Mouse (Mus musculus) intestine, embryonic 14.5 days (tissue): ENCODE results near the gene Actn4. TPM values are rescaled to one million over a fixed set of nuclear protein-coding genes. Genes with fewer than 3 reads are reported as not detected.

Experiments used
- ATAC-seq: fragments of 200-750 bp; cut with Nextera tagmentation; replicated peaks from 2 replicates; pipeline ENCODE4 v1.8.0; 2017; ENCODE audit warnings: low read depth, moderate number of reproducible peaks, moderate TSS enrichment, moderate library complexity; ENCODE audit not compliant: low FRiP score, low TSS enrichment
- DNase-seq: peaks from one replicate; pipeline ENCODE4 v3.0.0-alpha.2; 2018; ENCODE audit warnings: low spot score
- H3K27ac ChIP-seq: fragments of 300-500 bp; sonication (generic); 2 replicates; pipeline ENCODE4 v1.5.1; 2014; ENCODE audit warnings: low read depth, mild to moderate bottlenecking, control low read depth
- H3K27me3 ChIP-seq: fragments of 300-500 bp; sonication (generic); replicated peaks from 2 replicates; pipeline ENCODE4 v1.6.1; 2014; ENCODE audit warnings: low read length, control low read depth; ENCODE audit not compliant: control insufficient read depth, insufficient read depth
- H3K36me3 ChIP-seq: fragments of 300-500 bp; sonication (generic); 2 replicates; pipeline ENCODE4 v1.6.1; 2014; ENCODE audit warnings: low read length, control low read depth; ENCODE audit not compliant: control insufficient read depth, insufficient read depth
- H3K4me1 ChIP-seq: fragments of 300-500 bp; sonication (generic); replicated peaks from 2 replicates; pipeline ENCODE4 v1.6.1; 2014; ENCODE audit warnings: low read length, control low read depth, mixed read lengths; ENCODE audit not compliant: control insufficient read depth, insufficient read depth
- H3K4me2 ChIP-seq: fragments of 300-500 bp; sonication (generic); 2 replicates; pipeline ENCODE4 v1.6.1; 2014; ENCODE audit warnings: low read length
- H3K4me3 ChIP-seq: fragments of 300-500 bp; sonication (generic); 2 replicates; pipeline ENCODE4 v1.5.1; 2014; ENCODE audit warnings: low read depth, low read length, control low read depth, mixed read lengths
- H3K9ac ChIP-seq: fragments of 300-500 bp; sonication (generic); 2 replicates; pipeline ENCODE4 v1.6.1; 2014; ENCODE audit warnings: mild to moderate bottlenecking, low read length
- H3K9me3 ChIP-seq: fragments of 300-500 bp; sonication (generic); 2 replicates; pipeline ENCODE4 v1.6.1; 2016; ENCODE audit warnings: low read length, control low read depth; ENCODE audit not compliant: control insufficient read depth
- WGBS: fragments of 180-500 bp; shearing (Covaris S2); extraction: QIAGEN DNeasy Blood & Tissue Kit; methylation state at CpG from one replicate; pipeline ENCODE4 v1.1.7; 2014; 5-methylcytosine and 5-hydroxymethylcytosine counted together
- polyA plus RNA-seq: library from polyadenylated mRNA; unstranded; fragments of >200 nt; fragmentation: Nextera tagmentation; extraction: Ambion mirVana; gene quantifications from 2 replicates; pipeline ENCODE4 v1.2.1, GENCODE M21; 2014

Actn4 gene
- polyA plus RNA-seq, 1 experiment from 2014 or later, result 300 TPM

DNA sequence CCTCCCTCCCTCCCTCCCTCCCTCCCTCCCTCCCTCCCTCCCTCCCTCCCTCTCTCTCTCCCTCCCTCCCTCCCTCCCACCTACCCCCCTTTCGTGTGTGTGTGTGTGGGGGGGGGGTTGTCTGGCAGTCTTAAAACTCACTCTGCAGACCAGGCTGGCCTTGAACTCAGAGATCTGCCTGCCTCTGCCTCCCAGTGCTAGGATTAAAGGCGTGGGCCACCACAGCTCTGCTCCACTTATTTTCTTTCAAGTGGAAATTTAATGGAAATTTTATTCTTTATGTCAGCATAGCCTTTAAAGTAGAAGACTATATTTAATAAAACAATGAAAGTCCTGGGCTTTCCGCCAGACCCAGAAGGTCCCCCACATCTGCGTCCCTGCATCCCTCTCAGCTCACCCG, 4.0 kb upstream of the Actn4 start:
- no peaks in the 10 kb centered on the region for H3K9me3 ChIP-seq
- 76% methylated on average over 4 of the region's 5 CpGs for WGBS
- no peak overlapping the region for H3K4me3 ChIP-seq
- H3K9ac ChIP-seq, result no peak overlapping the region
- no peaks in the 10 kb centered on the region for H3K4me1 ChIP-seq
- H3K36me3 ChIP-seq, result peaks cover 11% of the 10 kb centered on the region
- no peak overlapping the region for H3K4me2 ChIP-seq
- no peak for ATAC-seq
- DNase-seq, result no peak
- no peak overlapping the region for H3K27ac ChIP-seq
- H3K27me3 ChIP-seq, result no peaks in the 10 kb centered on the region

DNA sequence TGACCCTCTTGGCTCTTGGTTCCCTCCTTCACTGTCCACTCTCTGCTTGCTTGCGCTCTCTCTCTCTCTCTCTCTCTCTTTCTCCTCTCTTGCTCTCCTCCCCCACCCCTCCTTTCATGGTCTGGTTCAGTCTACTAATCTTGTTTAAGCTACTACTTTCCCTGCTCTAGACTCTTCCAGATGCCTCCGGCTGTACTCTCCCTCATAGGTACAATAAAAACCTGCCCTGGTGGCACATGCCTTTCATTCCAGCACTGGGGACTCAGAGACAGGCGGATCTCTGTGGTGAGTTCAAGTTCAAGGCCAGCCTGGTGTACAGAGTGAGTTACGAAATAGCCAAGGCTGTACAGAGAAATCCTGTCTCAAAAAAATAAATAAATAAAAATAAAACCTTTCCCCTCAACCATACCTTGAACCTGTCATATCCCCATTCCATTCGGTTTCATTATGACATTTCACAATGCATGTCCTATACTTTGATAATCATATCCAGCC, 3.3 kb upstream of the Actn4 start:
- Histone ChIP-seq H3K27ac (no peak overlapping the region), H3K9ac (no peak overlapping the region), H3K27me3 (no peaks in the 10 kb centered on the region), H3K36me3 (peaks cover 6% of the 10 kb centered on the region; the same call in 1 of the 2 replicates), H3K4me3 (no peak overlapping the region), H3K4me1 (0 out of 2 replicates have a peak, but pooled peaks cover under 1% of the 10 kb centered on the region), H3K4me2 (no peak overlapping the region), H3K9me3 (no peaks in the 10 kb centered on the region)
- DNase-seq, result no peak
- 69% methylated on average over 5 of the region's 5 CpGs for WGBS
- ATAC-seq, result no peak

DNA sequence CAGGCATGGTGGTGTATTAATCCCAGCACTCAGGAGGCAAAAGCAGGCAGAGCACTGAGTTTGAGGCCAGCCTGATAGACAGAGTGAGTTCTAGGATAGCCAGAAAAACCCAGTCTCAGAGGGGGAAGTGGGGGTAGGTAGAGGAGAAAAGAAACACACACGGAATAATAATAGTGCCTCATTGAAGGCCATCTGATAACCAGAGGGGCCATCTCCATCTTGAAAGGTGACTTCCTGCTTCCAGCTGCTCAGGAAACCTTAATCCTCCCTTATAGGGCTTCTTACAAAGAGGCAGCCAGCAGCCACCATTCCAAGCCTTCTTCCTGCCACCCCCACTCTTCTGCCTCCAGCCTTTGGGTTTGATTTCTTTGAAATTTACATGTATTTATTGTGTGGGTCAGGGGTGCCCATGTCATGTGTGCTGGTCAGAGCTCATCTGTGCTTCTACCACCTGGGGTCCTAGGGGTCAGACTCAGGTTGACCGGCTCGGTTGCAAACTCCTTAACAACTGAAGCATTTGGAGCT, 1.3 kb upstream of the Actn4 start:
- H3K27ac ChIP-seq, result no peak overlapping the region
- no peaks in the 10 kb centered on the region for H3K36me3 ChIP-seq
- peaks cover 19% of the 10 kb centered on the region for H3K4me1 ChIP-seq
- H3K9ac ChIP-seq, result no peak overlapping the region
- H3K27me3 ChIP-seq, result no peaks in the 10 kb centered on the region
- no peaks in the 10 kb centered on the region for H3K9me3 ChIP-seq
- 83% methylated on average over 3 of the region's 3 CpGs for WGBS
- no peak overlapping the region for H3K4me3 ChIP-seq
- DNase-seq, result no peak
- ATAC-seq, result no peak
- H3K4me2 ChIP-seq, result no peak overlapping the region

DNA sequence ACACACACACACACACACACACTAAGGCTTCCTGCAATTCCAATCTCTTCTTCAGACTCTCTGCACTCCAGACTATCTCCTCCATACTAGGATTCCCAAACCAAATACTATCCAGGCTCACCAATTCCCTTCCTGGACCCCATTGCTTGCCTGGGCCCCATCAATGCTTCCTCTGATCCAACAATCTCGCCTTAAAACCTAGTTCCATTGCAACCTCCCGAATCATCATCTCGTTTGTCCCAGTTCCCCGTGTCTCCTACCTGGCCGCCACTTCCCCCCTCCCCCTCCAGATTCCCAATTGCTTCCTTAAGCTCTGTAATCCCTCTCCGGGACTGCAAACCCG, 585 bp downstream of the Actn4 start:
- Histone ChIP-seq H3K4me1 (peaks cover 37% of the 10 kb centered on the region), H3K4me2 (peak overlapping the region; percentile 95), H3K27me3 (no peaks in the 10 kb centered on the region), H3K9ac (peak overlapping the region; percentile 95), H3K27ac (peak overlapping the region; percentile 86), H3K9me3 (no peaks in the 10 kb centered on the region), H3K36me3 (0 out of 2 replicates have a peak, but pooled peaks cover 2% of the 10 kb centered on the region), H3K4me3 (peak overlapping the region; percentile 97)
- 0% methylated on average over 7 of the region's 7 CpGs for WGBS
- peak; percentile 63 for DNase-seq
- no peak for ATAC-seq

DNA sequence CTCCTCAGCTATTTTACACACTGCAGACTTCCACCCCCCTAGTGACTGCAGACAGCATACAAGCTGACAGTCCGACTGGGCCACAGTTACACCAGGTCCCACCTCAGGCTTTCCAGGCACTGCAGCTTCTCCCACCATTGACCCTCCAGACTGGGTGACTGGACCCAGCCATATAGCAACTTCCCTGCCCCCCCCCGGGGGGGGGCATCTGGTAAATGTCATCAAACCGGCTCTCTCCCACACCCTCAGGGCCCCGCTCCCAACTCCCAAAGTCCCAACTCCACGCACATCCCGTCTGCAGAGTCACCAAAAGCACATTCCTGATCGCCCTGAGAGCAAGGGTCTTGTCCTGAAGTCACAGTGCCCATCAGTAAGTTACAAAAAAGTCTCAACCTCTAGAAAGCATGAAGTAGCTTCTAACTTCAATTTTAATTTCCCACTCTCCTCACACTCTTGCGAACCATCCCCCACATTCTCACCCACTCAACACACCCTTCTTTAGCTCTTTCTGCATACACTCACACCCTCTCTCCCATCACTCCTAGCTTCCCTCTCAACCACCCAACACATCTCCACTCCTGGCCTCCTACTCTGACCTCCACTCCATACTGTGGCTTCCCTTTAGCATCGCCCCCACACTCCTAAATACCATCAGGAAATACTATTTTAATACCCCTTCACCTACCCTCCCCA, 1.6 kb downstream of the Actn4 start:
- Histone ChIP-seq H3K9ac (peak overlapping the region; percentile 95), H3K9me3 (no peaks in the 10 kb centered on the region), H3K27ac (peak overlapping the region; percentile 72), H3K36me3 (0 out of 2 replicates have a peak, but pooled peaks cover 4% of the 10 kb centered on the region), H3K27me3 (no peaks in the 10 kb centered on the region), H3K4me2 (peak overlapping the region; percentile 95), H3K4me1 (peaks cover 47% of the 10 kb centered on the region), H3K4me3 (peak overlapping the region; percentile 97)
- ATAC-seq (no peak), DNase-seq (peak; percentile 68)
- WGBS, result 8% methylated on average over 9 of the region's 9 CpGs

DNA sequence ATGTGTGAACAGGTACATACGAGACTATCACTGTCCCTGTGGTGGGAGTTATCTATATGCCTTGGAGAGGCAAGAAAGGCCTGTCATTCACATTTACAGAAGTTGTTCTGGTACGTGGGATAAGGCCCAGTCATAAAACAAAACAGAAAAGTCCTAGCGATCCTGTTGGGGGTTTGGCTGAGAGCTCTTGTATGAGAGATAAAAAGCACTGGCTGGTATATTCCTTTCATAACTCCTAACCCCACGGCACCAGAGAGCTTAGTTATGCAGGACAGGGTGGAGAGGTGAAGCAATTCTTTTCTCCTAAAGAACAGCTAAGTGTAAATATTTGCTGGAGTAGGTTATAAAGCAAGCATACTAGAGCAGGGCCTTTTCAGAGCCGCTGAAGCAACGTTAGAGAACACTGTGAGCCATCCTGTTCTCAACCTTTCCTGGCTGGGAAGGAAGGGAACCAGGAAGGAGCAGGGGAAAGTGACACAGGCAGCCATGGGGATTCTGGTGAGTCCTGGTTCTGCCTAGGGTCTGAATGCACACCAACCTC, 2.6 kb downstream of the Actn4 start:
- DNase-seq (peak; percentile 66), ATAC-seq (no peak)
- H3K9ac ChIP-seq, result peak overlapping the region; percentile 95
- H3K27me3 ChIP-seq, result no peaks in the 10 kb centered on the region
- H3K27ac ChIP-seq, result peak overlapping the region; percentile 72
- peaks cover 51% of the 10 kb centered on the region for H3K4me1 ChIP-seq
- H3K36me3 ChIP-seq, result 0 out of 2 replicates have a peak, but pooled peaks cover 6% of the 10 kb centered on the region
- H3K4me2 ChIP-seq, result peak overlapping the region; percentile 95
- WGBS, result 6% methylated on average over 6 of the region's 6 CpGs
- H3K9me3 ChIP-seq, result no peaks in the 10 kb centered on the region
- peak overlapping the region; percentile 97 for H3K4me3 ChIP-seq

DNA sequence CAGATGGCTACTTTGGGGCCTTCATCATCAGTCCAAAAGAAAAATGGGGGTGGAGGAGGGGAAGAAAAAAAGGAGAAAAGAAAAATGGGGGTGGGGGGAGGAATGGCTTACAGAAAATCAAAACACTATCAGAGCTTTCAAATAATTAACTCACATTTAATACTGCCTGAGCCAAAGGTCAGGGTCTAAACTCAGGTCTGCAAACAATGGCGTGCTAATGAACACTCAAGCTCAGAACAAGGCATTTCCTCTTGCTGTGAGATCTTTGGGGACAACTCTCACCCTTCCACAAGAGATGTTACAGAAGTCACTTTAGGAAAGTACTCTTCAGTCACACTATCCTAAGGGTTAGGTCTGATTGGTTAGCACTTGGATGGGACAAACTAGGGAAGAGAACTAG, 3.4 kb downstream of the Actn4 start:
- Histone ChIP-seq H3K4me1 (peaks cover 55% of the 10 kb centered on the region), H3K36me3 (0 out of 2 replicates have a peak, but pooled peaks cover 6% of the 10 kb centered on the region), H3K9me3 (no peaks in the 10 kb centered on the region), H3K9ac (no peak overlapping the region; the same call in 1 of the 2 replicates), H3K27ac (peak overlapping the region; percentile 72; the same call in 1 of the 2 replicates), H3K27me3 (no peaks in the 10 kb centered on the region), H3K4me2 (peak overlapping the region; percentile 95), H3K4me3 (peak overlapping the region; percentile 97; the same call in 1 of the 2 replicates)
- DNase-seq (no peak), ATAC-seq (no peak)
- 22% methylated on average over 1 of the region's 1 CpGs for WGBS

DNA sequence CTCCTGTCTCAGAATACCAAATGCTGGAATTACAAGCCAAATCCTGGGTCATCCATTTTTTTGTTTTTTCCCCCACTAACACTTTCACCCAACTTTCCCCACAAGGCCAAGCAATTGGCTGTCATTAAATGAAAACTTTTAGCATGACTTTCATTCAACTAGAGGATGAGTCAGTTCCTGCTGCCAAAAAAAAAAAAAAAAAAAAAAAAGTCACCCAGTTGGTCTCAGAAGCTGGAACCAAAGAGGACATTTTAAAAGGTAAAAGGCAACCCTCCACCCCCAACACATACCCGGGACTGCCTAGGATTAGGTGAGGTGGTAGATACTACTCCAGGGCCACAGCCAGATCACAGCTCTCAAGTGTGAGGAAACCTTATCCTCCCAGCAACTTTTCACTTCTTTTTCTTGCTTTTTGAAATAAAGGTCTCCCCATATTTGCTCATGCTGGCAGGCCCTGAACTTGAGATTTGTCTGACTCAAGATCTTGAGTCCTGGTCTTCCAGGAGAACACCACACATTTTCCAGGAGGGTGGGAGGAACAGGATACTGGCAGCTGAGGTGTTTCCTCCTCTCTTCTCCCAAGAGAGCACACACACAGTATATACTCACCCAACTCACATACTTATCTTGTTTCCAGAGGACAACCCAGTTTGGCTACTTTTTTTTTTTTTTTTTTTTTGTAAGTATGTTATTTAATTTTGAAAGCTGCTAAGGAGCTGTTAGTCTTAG, 4.0 kb downstream of the Actn4 start:
- H3K36me3 ChIP-seq, result 0 out of 2 replicates have a peak, but pooled peaks cover 6% of the 10 kb centered on the region
- ATAC-seq, result no peak
- H3K27ac ChIP-seq, result peak overlapping the region; percentile 29
- WGBS, result 63% methylated on average over 1 of the region's 1 CpGs
- H3K4me2 ChIP-seq, result peak overlapping the region; percentile 95
- no peak for DNase-seq
- no peak overlapping the region for H3K4me3 ChIP-seq
- no peaks in the 10 kb centered on the region for H3K27me3 ChIP-seq
- peaks cover 61% of the 10 kb centered on the region for H3K4me1 ChIP-seq
- H3K9me3 ChIP-seq, result no peaks in the 10 kb centered on the region
- H3K9ac ChIP-seq, result no peak overlapping the region
